Comparison of ENCODE assay signal across 8 mouse cellular contexts in the genomic region with DNA sequence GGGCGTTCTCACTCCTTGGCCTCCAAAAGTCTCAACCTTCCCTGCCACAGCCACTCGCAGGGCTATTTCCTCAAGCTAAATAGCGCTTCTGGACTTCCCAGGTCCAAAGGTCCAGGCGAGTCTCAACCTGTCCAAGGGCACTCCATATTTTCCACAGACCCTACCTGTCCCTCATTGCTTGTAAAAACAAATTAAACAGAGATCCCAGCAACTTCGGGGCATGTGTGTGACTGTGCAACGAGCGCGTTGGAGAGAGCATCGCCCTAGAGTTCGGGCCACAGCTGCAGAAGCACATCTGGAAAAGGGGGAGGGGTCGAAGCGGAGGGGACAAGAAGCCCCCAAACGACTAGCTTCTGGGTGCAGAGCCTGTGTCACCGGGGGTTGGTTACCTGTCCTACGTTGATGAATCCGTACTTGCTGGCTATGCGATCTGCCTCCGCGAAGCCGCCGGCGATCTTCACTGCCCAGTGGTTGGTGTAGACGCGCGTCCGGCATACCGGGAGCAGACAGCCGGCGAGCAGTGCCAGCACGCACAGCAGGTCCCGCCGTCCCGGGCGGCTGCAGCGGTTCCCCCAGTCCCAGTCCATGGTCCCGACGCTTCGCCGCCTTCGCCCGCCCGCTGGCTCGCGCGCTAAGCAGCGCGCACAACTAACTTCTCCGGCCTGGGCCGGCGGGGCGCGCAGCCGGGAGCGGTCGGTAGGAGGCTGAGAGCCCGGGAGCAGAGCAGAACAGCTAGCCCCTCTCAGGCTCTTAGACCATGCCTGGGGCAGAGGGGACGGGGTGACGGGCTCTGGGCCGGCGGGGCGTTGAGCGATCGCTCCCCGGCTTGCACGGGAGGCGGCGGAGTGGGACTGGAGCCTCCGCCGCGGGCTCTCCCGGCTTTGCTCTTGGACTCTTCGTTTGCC. TPM values are rescaled to one million over a fixed set of nuclear protein-coding genes. Genes with fewer than 3 reads are reported as not detected.
DNase-seq lines count a peak whose midpoint lies in the region; ATAC-seq and TF ChIP-seq lines count a peak whose summit lies in the region.

No protein-coding gene starts in this region.

- H3K9me3 ChIP-seq in forebrain, embryonic 10.5 days: no peaks in the 10 kb centered on the region
- no peaks in the 10 kb centered on the region for H3K9me3 ChIP-seq in heart, embryonic 13.5 days
- no peaks in the 10 kb centered on the region for H3K9me3 ChIP-seq in kidney, embryonic 15.5 days (replicated peaks)
- no peaks in the 10 kb centered on the region for H3K9me3 ChIP-seq in liver, postnatal 0 days (ENCODE audit: low read length)

- peaks cover 29% of the 10 kb centered on the region for H3K27me3 ChIP-seq in forebrain, embryonic 10.5 days (ENCODE audit: poor library complexity, severe bottlenecking)
- H3K27me3 ChIP-seq in heart, embryonic 13.5 days (replicated peaks): no peaks in the 10 kb centered on the region
- H3K27me3 ChIP-seq in kidney, embryonic 15.5 days: no peaks in the 10 kb centered on the region
- peaks cover 24% of the 10 kb centered on the region for H3K27me3 ChIP-seq in liver, postnatal 0 days (ENCODE audit: insufficient read depth, low read length)

- H3K4me2 ChIP-seq in heart, embryonic 13.5 days: peak overlapping the region; percentile 98
- peak overlapping the region; percentile 87 for H3K4me2 ChIP-seq in kidney, embryonic 15.5 days
- peak overlapping the region; percentile 80 for H3K4me2 ChIP-seq in liver, postnatal 0 days (ENCODE audit: low read depth, low read length)

- TF ChIP-seq CTCF in liver, postnatal 0 days (IDR thresholded peaks at IDR 0.05; ENCODE audit: low read depth): no peak

- H3K36me3 ChIP-seq in forebrain, embryonic 10.5 days (replicated peaks): no peaks in the 10 kb centered on the region
- H3K36me3 ChIP-seq in heart, embryonic 13.5 days: no peaks in the 10 kb centered on the region
- H3K36me3 ChIP-seq in kidney, embryonic 15.5 days: no peaks in the 10 kb centered on the region
- H3K36me3 ChIP-seq in liver, postnatal 0 days (replicated peaks; ENCODE audit: insufficient read depth, low read length): no peaks in the 10 kb centered on the region

- ATAC-seq in heart, embryonic 13.5 days (ENCODE audit: extremely low read depth, insufficient number of reproducible peaks, low FRiP score, low TSS enrichment): peak; percentile 63
- ATAC-seq in kidney, embryonic 15.5 days (replicated peaks; ENCODE audit: low FRiP score): peak; percentile 88
- peak; percentile 75 for ATAC-seq in liver, postnatal 0 days
- no peak for ATAC-seq in activated CD4-positive, CD25-positive, alpha-beta regulatory T cell, adult 4 months

- no peak for TF ChIP-seq EP300 in liver, postnatal 0 days (IDR thresholded peaks at IDR 0.05; ENCODE audit: low read depth)

- H3K27ac ChIP-seq in forebrain, embryonic 10.5 days: peak overlapping the region; percentile 92
- peak overlapping the region; percentile 92 for H3K27ac ChIP-seq in heart, embryonic 13.5 days (replicated peaks)
- H3K27ac ChIP-seq in kidney, embryonic 15.5 days: peak overlapping the region; percentile 92
- peak overlapping the region; percentile 67 for H3K27ac ChIP-seq in liver, postnatal 0 days (ENCODE audit: low read depth)

- H3K4me3 ChIP-seq in forebrain, embryonic 10.5 days: peak overlapping the region; percentile 83
- peak overlapping the region; percentile 78 for H3K4me3 ChIP-seq in heart, embryonic 13.5 days
- peak overlapping the region; percentile 84 for H3K4me3 ChIP-seq in kidney, embryonic 15.5 days (replicated peaks)
- peak overlapping the region; percentile 59 for H3K4me3 ChIP-seq in liver, postnatal 0 days (ENCODE audit: low read depth, low read length)

- peak; percentile 14 to 67 for DNase-seq in spleen, postnatal 4 days (ENCODE audit: low spot score in 2 of 2)
- DNase-seq in spleen, postnatal 36 days (ENCODE audit: low spot score in 2 of 2): no peak
- DNase-seq in forebrain, embryonic 10.5 days (ENCODE audit: extremely low spot score, low spot score): peak; percentile 55
- peak; percentile 51 for DNase-seq in liver, postnatal 0 days
- peak; percentile 40 for DNase-seq in ovary, postnatal 14 days (ENCODE audit: low spot score)

- under 1% methylated on average over 72 of the region's 72 CpGs for WGBS in forebrain, embryonic 10.5 days
- WGBS in heart, embryonic 13.5 days: under 1% methylated on average over 68 of the region's 72 CpGs
- WGBS in kidney, embryonic 15.5 days: under 1% methylated on average over 72 of the region's 72 CpGs
- under 1% methylated on average over 69 of the region's 72 CpGs for WGBS in liver, postnatal 0 days (ENCODE audit: insufficient replicate concordance)

- peak overlapping the region; percentile 91 for H3K9ac ChIP-seq in heart, embryonic 13.5 days
- peak overlapping the region; percentile 79 for H3K9ac ChIP-seq in kidney, embryonic 15.5 days
- peak overlapping the region; percentile 60 for H3K9ac ChIP-seq in liver, postnatal 0 days (replicated peaks)

- peaks cover 28% of the 10 kb centered on the region for H3K4me1 ChIP-seq in forebrain, embryonic 10.5 days
- peaks cover 47% of the 10 kb centered on the region for H3K4me1 ChIP-seq in heart, embryonic 13.5 days
- H3K4me1 ChIP-seq in kidney, embryonic 15.5 days: peaks cover 28% of the 10 kb centered on the region
- H3K4me1 ChIP-seq in liver, postnatal 0 days (ENCODE audit: insufficient read depth): no peaks in the 10 kb centered on the region

RNA-seq across cellular contexts. Expression of gene Pcsk5, which starts 0.6 kb away (rescaled TPM):
- polyA plus RNA-seq in forebrain, embryonic 10.5 days (2016; fragmentation: Nextera tagmentation; extraction: Ambion mirVana): 9.6 and 11.2 TPM in 2 replicates
- polyA plus RNA-seq in heart, embryonic 13.5 days (2015; fragmentation: Nextera tagmentation; extraction: Ambion mirVana): 15.3 and 17.0 TPM in 2 replicates
- 24.0 and 27.8 TPM in 2 replicates for polyA plus RNA-seq in kidney, embryonic 15.5 days (2015; fragmentation: Nextera tagmentation; extraction: Ambion mirVana)
- 3.8 and 4.1 TPM in 2 replicates for polyA plus RNA-seq in liver, postnatal 0 days (2015; fragmentation: Nextera tagmentation; extraction: Ambion mirVana)
- not detected for polyA plus RNA-seq in activated CD4-positive, CD25-positive, alpha-beta regulatory T cell, adult 4 months (2017; shearing (Covaris generic))

Comparison
In these comparisons a context has a peak if more than half of its experiments do, and no peak if none do; other contexts are left out.
1. DNase-seq: peak in spleen, postnatal 4 days (2 of 2), forebrain, embryonic 10.5 days (single experiment), liver, postnatal 0 days (single experiment) and ovary, postnatal 14 days (single experiment); none in spleen, postnatal 36 days (0 of 2).
2. Peak in every context shown above with its lines, with median percentiles within 50 percentile points of each other: H3K27ac ChIP-seq, H3K4me3 ChIP-seq, H3K4me2 ChIP-seq and H3K9ac ChIP-seq.